Mouse (Mus musculus) intestine, embryonic 14.5 days (tissue): ENCODE results near the gene Nxnl1. TPM values are rescaled to one million over a fixed set of nuclear protein-coding genes. Genes with fewer than 3 reads are reported as not detected.
"Not testable (repeated sequence)": the region's sequence is repeated elsewhere in the genome, so short reads cannot be mapped to it uniquely, and the experiment has no call there.

Experiments used
- ATAC-seq: fragments of 200-750 bp; cut with Nextera tagmentation; replicated peaks from 2 replicates; pipeline ENCODE4 v1.8.0; 2017; ENCODE audit warnings: low read depth, moderate number of reproducible peaks, moderate TSS enrichment, moderate library complexity; ENCODE audit not compliant: low FRiP score, low TSS enrichment
- DNase-seq: peaks from one replicate; pipeline ENCODE4 v3.0.0-alpha.2; 2018; ENCODE audit warnings: low spot score
- H3K27ac ChIP-seq: fragments of 300-500 bp; sonication (generic); 2 replicates; pipeline ENCODE4 v1.5.1; 2014; ENCODE audit warnings: low read depth, mild to moderate bottlenecking, control low read depth
- H3K27me3 ChIP-seq: fragments of 300-500 bp; sonication (generic); replicated peaks from 2 replicates; pipeline ENCODE4 v1.6.1; 2014; ENCODE audit warnings: low read length, control low read depth; ENCODE audit not compliant: control insufficient read depth, insufficient read depth
- H3K36me3 ChIP-seq: fragments of 300-500 bp; sonication (generic); 2 replicates; pipeline ENCODE4 v1.6.1; 2014; ENCODE audit warnings: low read length, control low read depth; ENCODE audit not compliant: control insufficient read depth, insufficient read depth
- H3K4me1 ChIP-seq: fragments of 300-500 bp; sonication (generic); replicated peaks from 2 replicates; pipeline ENCODE4 v1.6.1; 2014; ENCODE audit warnings: low read length, control low read depth, mixed read lengths; ENCODE audit not compliant: control insufficient read depth, insufficient read depth
- H3K4me2 ChIP-seq: fragments of 300-500 bp; sonication (generic); 2 replicates; pipeline ENCODE4 v1.6.1; 2014; ENCODE audit warnings: low read length
- H3K4me3 ChIP-seq: fragments of 300-500 bp; sonication (generic); 2 replicates; pipeline ENCODE4 v1.5.1; 2014; ENCODE audit warnings: low read depth, low read length, control low read depth, mixed read lengths
- H3K9ac ChIP-seq: fragments of 300-500 bp; sonication (generic); 2 replicates; pipeline ENCODE4 v1.6.1; 2014; ENCODE audit warnings: mild to moderate bottlenecking, low read length
- H3K9me3 ChIP-seq: fragments of 300-500 bp; sonication (generic); 2 replicates; pipeline ENCODE4 v1.6.1; 2016; ENCODE audit warnings: low read length, control low read depth; ENCODE audit not compliant: control insufficient read depth
- WGBS: fragments of 180-500 bp; shearing (Covaris S2); extraction: QIAGEN DNeasy Blood & Tissue Kit; methylation state at CpG from one replicate; pipeline ENCODE4 v1.1.7; 2014; 5-methylcytosine and 5-hydroxymethylcytosine counted together
- polyA plus RNA-seq: library from polyadenylated mRNA; unstranded; fragments of >200 nt; fragmentation: Nextera tagmentation; extraction: Ambion mirVana; gene quantifications from 2 replicates; pipeline ENCODE4 v1.2.1, GENCODE M21; 2014

Nxnl1 gene
- polyA plus RNA-seq, 1 experiment from 2014 or later = not detected

DNA sequence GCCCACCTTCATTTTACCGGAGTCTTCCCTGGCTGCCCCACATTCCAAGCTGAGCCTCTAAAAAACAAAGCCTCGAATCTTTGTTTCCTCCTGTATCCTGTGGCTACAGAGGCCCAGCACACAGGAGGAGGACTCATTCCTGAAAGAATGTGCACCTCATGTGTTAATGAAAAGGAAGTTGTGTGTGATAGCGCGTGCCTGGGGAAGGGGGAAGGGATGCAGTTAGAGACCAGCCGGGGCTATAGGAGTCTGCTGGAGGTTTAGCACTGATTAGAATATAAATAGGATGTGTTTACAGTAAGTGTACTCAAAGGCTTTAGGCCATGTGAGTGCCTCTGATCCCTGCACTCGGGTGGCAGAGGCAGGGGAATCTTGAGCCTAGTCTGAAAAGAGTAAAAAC lies 40.1 kb downstream of the Nxnl1 start:
- Histone ChIP-seq H3K27me3 (peaks cover 27% of the 10 kb centered on the region), H3K9me3 (no peaks in the 10 kb centered on the region), H3K4me2 (no peak overlapping the region), H3K36me3 (no peaks in the 10 kb centered on the region), H3K4me1 (0 out of 2 replicates have a peak, but pooled peaks cover 7% of the 10 kb centered on the region), H3K9ac (no peak overlapping the region), H3K4me3 (no peak overlapping the region), H3K27ac (peak overlapping the region; percentile 3; the same call in 1 of the 2 replicates)
- 15% methylated on average over 6 of the region's 6 CpGs for WGBS
- ATAC-seq (no peak), DNase-seq (no peak)

DNA sequence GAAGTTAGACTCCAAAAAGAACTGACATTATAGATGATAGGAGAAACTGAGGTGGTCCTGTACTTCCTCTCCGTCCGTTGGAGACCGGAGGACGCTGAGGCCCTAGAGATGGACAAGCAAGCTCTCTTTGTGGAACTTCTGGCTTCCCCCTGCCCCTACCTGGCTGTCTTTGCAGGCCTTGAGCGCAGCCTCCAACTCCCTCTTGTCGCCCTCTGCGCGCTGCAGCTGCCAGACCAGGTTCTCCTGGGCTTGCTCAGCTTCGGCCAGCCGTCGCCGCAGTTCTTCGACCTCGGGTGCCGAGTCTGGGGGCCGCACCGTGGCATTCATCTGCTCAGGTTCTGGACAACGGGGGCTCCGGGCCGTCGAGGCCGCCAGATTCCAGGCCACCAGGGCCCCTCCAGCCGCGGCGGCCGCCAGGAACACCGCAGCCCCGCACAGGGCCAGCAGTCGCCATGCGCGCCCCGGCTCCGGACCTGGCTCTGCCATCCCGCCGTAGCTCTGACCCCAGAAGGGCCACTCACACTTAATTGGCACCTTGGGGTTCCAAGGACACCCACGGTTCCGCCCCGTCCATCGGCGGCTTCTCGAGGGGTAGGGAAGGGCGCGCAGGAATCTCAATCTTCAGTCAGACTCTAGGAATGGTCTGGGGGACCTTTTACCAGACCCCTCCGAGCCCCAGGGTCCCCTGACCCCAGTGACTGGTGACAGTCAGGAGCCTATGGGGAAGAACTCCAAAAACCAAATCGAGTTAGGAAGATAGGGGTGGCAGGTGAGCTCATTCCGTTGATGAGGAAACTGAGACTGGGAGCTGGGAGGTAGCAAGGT lies 41.0 kb downstream of the Nxnl1 start, which contains the start of gene Ccdc194:
Gene Ccdc194 (minus strand): TSS at position 486 of the 825 bp plus-strand sequence.
- Histone ChIP-seq H3K4me3 (peak within 1 kb of the TSS; percentile 15; the same call in 1 of the 2 replicates), H3K9ac (no peak within 1 kb of the TSS), H3K27ac (peak within 1 kb of the TSS; percentile 3; the same call in 1 of the 2 replicates), H3K36me3 (no peaks in the 10 kb centered on the region), H3K4me1 (0 out of 2 replicates have a peak, but pooled peaks cover 8% of the 10 kb centered on the region), H3K9me3 (no peaks in the 10 kb centered on the region), H3K4me2 (peak within 1 kb of the TSS; percentile 33), H3K27me3 (peaks cover 29% of the 10 kb centered on the region)
- DNase-seq (no peak), ATAC-seq (no peak)
- WGBS = 12% methylated on average over 44 of the region's 46 CpGs

DNA sequence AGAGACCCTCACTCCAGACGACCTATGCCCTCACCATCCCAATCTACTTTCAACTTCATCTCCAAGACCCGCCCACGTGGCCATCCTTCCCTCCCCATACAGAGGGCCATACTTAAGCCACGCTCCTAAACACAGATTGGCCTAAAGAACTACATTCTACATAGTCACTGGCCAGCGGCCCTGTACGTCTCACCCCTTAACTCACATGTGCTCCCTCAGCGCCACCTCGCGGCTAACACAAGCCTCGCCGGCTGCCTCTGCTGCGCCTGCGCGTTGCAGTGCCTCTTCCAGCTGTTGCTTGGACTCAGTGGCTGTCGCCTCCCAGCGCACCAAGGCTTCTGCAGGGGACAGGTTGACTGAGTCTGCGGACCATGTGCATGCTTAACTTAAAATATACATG lies 44.8 kb downstream of the Nxnl1 start:
- H3K36me3 ChIP-seq = no peaks in the 10 kb centered on the region
- H3K9me3 ChIP-seq = no peaks in the 10 kb centered on the region
- peaks cover 25% of the 10 kb centered on the region for H3K27me3 ChIP-seq
- ATAC-seq = peak; percentile 73
- peak; percentile 97 for DNase-seq
- H3K4me2 ChIP-seq = no peak overlapping the region; the same call in 1 of the 2 replicates
- 5% methylated on average over 17 of the region's 17 CpGs for WGBS
- no peak overlapping the region for H3K27ac ChIP-seq
- no peak overlapping the region for H3K9ac ChIP-seq
- H3K4me1 ChIP-seq = 0 out of 2 replicates have a peak, but pooled peaks cover 8% of the 10 kb centered on the region
- no peak overlapping the region for H3K4me3 ChIP-seq

DNA sequence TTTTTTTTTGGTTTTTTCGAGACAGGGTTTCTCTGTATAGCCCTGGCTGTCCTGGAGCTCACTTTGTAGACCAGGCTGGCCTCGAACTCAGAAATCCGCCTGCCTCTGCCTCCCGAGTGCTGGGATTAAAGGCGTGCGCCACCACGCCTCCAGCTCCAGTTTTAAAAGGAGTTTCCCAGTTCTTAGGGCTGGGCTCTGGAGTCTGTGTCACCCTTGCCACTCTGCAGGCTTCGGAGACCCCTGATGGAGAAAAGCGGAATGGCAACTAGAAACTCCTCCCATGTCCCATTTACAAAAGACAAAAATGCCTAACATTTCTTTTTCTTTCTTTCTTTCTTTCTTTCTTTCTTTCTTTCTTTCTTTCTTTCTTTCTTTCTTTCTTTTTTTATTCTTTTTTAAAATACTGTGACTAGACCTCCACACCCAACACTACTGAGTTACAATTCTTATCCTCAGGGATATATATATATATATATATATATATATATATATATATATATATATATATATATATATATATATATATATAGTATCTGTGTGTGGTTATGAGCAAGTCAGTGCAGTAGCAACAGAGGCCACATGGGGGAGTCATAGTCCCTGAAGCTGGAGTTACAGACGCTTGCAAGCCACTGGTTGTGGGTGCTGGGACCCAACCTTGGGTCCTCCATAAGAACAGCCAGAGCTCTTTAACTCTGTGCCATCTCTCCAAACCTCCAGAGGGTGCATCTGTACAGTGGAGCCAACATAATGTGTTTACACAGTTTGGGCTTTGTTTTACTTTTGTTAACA lies 47.2 kb downstream of the Nxnl1 start:
- 46% methylated on average over 8 of the region's 10 CpGs for WGBS
- H3K27ac ChIP-seq, H3K4me1 ChIP-seq, H3K36me3 ChIP-seq, H3K4me3 ChIP-seq, H3K4me2 ChIP-seq, H3K9me3 ChIP-seq, H3K9ac ChIP-seq, ATAC-seq, H3K27me3 ChIP-seq: not testable (repeated sequence)
- peak; percentile 82 for DNase-seq

DNA sequence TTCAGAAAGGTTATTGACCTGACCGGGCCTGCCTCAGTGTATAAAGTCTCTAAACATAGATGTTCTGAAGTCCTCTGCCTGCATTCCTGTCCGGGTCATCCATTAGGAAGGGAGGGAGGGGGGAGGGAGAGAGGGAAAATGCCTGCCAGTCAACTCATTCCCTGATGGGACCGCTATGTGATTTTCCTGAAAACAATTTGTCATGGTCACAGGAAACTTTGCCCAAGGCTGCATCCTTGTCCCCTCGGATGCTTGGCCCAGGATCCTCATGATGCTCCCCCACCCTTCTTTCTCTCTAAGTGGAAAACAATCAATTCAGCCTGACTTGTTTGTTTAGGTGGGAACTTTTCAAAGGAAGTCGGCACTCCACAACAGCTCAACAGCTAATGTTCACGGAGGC lies 49.6 kb downstream of the Nxnl1 start:
- no peak for ATAC-seq
- WGBS = 6% methylated on average over 6 of the region's 6 CpGs
- no peak overlapping the region for H3K27ac ChIP-seq
- H3K4me3 ChIP-seq = no peak overlapping the region
- DNase-seq = no peak
- no peaks in the 10 kb centered on the region for H3K36me3 ChIP-seq
- H3K9me3 ChIP-seq = no peaks in the 10 kb centered on the region
- no peak overlapping the region for H3K4me2 ChIP-seq
- H3K27me3 ChIP-seq = 0 out of 2 replicates have a peak, but pooled peaks cover 2% of the 10 kb centered on the region
- H3K4me1 ChIP-seq = 0 out of 2 replicates have a peak, but pooled peaks cover 4% of the 10 kb centered on the region
- H3K9ac ChIP-seq = no peak overlapping the region

DNA sequence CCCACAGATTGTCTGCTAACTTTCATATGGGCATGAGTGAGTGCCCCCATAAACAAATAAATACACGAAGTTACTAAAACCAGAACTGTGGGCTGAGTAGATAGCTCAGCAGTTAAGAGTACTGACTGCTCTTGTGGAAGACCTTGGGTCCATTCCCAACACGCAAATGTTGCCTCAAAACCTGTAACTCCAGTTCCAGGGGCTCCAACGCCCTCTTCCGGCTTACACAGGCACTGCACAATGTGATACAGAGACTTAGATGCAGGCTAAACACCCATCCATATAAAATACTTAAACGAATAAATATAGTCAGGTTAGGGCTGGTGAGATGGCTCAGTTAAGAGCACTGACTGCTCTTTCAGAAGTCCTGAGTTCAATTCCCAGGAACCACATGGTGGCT lies 51.4 kb downstream of the Nxnl1 start:
- no peak overlapping the region for H3K27ac ChIP-seq
- no peaks in the 10 kb centered on the region for H3K9me3 ChIP-seq
- H3K4me1 ChIP-seq = no peaks in the 10 kb centered on the region
- WGBS = 68% methylated on average over 5 of the region's 5 CpGs
- no peaks in the 10 kb centered on the region for H3K36me3 ChIP-seq
- ATAC-seq (no peak), DNase-seq (no peak)
- H3K27me3 ChIP-seq = no peaks in the 10 kb centered on the region
- no peak overlapping the region for H3K4me2 ChIP-seq
- no peak overlapping the region for H3K9ac ChIP-seq
- H3K4me3 ChIP-seq = no peak overlapping the region

DNA sequence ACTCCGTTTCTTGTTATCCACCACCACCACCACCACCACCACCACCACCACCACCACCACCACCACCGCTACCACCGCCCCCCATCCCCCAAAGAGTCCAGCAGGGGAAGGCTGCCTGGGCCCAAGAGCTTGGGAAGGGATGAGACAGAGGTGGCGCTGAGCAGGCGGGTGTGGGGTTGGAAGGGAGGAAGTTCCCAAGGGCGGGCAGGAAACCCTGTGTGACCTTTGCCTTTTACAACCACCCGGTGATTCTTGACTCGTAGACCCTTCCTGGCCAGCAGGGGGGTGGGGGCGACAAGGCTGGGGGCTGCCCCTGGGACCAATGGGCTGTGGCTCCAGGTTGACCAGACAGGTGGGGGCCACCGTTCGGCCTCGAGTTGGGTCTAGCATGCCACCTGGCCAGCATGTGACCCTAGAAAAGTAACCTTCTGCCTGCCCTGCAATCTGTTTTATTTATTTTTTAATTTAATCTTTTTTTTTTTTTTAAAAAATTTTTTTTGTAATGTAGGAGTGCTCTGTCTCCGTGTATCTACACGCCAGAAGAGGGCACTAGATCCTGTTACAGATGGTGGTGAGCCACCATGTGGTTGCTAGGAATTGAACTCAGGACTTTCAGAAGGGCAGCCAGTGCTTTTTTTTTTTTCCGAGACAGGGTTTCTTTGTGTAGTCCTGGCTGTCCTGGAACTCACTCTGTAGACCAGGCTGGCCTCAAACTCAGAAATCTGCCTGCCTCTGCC lies 53.2 kb downstream of the Nxnl1 start:
- Histone ChIP-seq H3K4me1 (no peaks in the 10 kb centered on the region), H3K27me3 (peaks cover 12% of the 10 kb centered on the region), H3K27ac (no peak overlapping the region), H3K36me3 (no peaks in the 10 kb centered on the region), H3K9ac (no peak overlapping the region), H3K4me3 (no peak overlapping the region), H3K9me3 (no peaks in the 10 kb centered on the region), H3K4me2 (no peak overlapping the region)
- 66% methylated on average over 15 of the region's 15 CpGs for WGBS
- ATAC-seq (no peak), DNase-seq (no peak)

DNA sequence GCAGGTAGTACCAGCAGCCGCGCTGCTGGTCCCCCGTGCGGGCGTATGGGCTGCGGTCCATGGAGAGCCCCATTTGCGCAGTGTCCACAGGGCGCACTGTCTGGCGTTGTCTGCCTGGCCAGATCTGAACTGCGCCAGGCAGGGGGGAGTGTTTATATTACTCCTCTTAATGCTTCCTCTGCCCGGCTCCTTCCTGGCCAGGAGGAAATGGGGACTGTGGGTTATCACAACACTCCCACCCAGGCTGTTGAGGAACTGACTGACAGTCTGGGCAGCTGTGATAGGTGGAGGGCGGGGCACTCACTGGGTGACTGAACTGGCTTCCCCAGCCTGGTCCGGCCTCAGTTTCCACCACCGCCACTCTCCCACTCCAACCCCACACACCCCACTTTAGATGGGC lies 54.8 kb downstream of the Nxnl1 start, which contains the start of gene Plvap:
Gene Plvap (minus strand): TSS at position 109 of the 400 bp plus-strand sequence.
- DNase-seq = no peak
- no peak for ATAC-seq
- Histone ChIP-seq H3K27ac (no peak within 1 kb of the TSS), H3K36me3 (no peaks in the 10 kb centered on the region), H3K4me2 (no peak within 1 kb of the TSS; the same call in 1 of the 2 replicates), H3K4me3 (peak within 1 kb of the TSS; percentile 13; the same call in 1 of the 2 replicates), H3K27me3 (peaks cover 26% of the 10 kb centered on the region), H3K9me3 (no peaks in the 10 kb centered on the region), H3K9ac (no peak within 1 kb of the TSS), H3K4me1 (no peaks in the 10 kb centered on the region)
- 20% methylated on average over 14 of the region's 14 CpGs for WGBS
